Mouse (Mus musculus) urinary bladder, postnatal 4 days (tissue): ENCODE results near the gene Sult6b1.

Experiments used
- DNase-seq, 2 experiments: peaks; one replicate each; pipeline ENCODE4 v3.0.0; 2021 to 2022; ENCODE audit warnings: low spot score in 2 of 2

Gene Sult6b1

GRCm38 (mm10) chr17:78906892-78907291 is at the start of gene Sult6b1:
Sult6b1 (minus strand) TSS chr17:78906992.
- DNase-seq = no peak

- no peak for DNase-seq
Measured at GRCm38 (mm10) chr17:78953240-78953639, 46.4 kb upstream of the Sult6b1 start.

GRCm38 (mm10) chr17:78952070-78952469 is 45.3 kb upstream of the Sult6b1 start:
- DNase-seq = no peak

GRCm38 (mm10) chr17:78951225-78951624 is 44.4 kb upstream of the Sult6b1 start:
- DNase-seq = no peak

- no peak for DNase-seq
Measured at GRCm38 (mm10) chr17:78942579-78942978, 35.8 kb upstream of the Sult6b1 start.

GRCm38 (mm10) chr17:78938927-78939326 is 32.1 kb upstream of the Sult6b1 start:
- no peak for DNase-seq

- no peak for DNase-seq
Measured at GRCm38 (mm10) chr17:78937229-78937853, 30.5 kb upstream of the Sult6b1 start.

- DNase-seq = peak; percentile 93 to 94
Measured at GRCm38 (mm10) chr17:78936466-78937228, 29.9 kb upstream of the Sult6b1 start, which contains the start of the genes Cebpz and Ndufaf7. Cebpz (minus strand) TSS chr17:78937066. Ndufaf7 (plus strand) TSS chr17:78937136.

GRCm38 (mm10) chr17:78935857-78936256 is 29.1 kb upstream of the Sult6b1 start:
- no peak for DNase-seq

- DNase-seq = no peak
Measured at GRCm38 (mm10) chr17:78917696-78918095, 10.9 kb upstream of the Sult6b1 start.

GRCm38 (mm10) chr17:78916899-78917298 is 10.1 kb upstream of the Sult6b1 start:
- no peak for DNase-seq

- DNase-seq = peak; percentile 80 to 81
Measured at GRCm38 (mm10) chr17:78916369-78916813, 9.6 kb upstream of the Sult6b1 start, which contains the start of gene Cebpzos. Cebpzos (plus strand) TSS chr17:78916500.

GRCm38 (mm10) chr17:78915772-78916171 is 9.0 kb upstream of the Sult6b1 start:
- no peak for DNase-seq

GRCm38 (mm10) chr17:78913921-78914320 is 7.1 kb upstream of the Sult6b1 start:
- no peak for DNase-seq

- no peak for DNase-seq
Measured at GRCm38 (mm10) chr17:78912861-78913281, 6.1 kb upstream of the Sult6b1 start.

- DNase-seq = no peak
Measured at GRCm38 (mm10) chr17:78909374-78909773, 2.6 kb upstream of the Sult6b1 start.

GRCm38 (mm10) chr17:78903158-78903557 is 3.6 kb downstream of the Sult6b1 start:
- no peak for DNase-seq

GRCm38 (mm10) chr17:78895394-78895793 is 11.4 kb downstream of the Sult6b1 start:
- peak; percentile 43 to 66 for DNase-seq

- no peak for DNase-seq
Measured at GRCm38 (mm10) chr17:78894991-78895390, 11.8 kb downstream of the Sult6b1 start.

- no peak for DNase-seq
Measured at GRCm38 (mm10) chr17:78891020-78891419, 15.8 kb downstream of the Sult6b1 start.

GRCm38 (mm10) chr17:78889184-78889583 is 17.6 kb downstream of the Sult6b1 start:
- no peak for DNase-seq

- DNase-seq = no peak
Measured at GRCm38 (mm10) chr17:78888554-78888953, 18.2 kb downstream of the Sult6b1 start.
